Mouse (Mus musculus): ENCODE measurements at regions not wholly inside any gene's neighbourhood (a gene's known extent, or its start where the extent isn't known, plus 50 kb on each side); places are given as distances from the start of the nearest gene placed in this dataset.

DNA sequence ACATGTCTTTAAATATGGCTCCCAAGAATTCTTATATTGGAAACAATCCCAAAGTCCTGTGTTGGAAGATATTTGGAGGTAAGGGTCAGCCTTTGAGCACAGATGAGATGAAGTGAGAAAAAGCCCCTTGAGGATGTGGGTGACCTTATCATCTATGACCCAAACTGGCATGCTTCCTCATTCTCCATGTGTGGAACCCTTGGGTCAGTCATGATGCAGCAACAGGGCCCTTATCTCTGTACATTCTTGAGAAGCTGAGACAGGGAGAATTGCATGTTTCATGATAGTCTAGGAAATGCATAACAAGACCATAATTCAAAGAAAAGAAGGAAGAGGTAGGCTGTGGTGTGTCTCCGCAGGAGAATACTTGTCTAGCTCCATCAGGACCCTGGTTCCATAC is 621.8 kb upstream of the Adam5 start:
- TF ChIP-seq POLR2A (IDR thresholded peaks at IDR 0.05; ENCODE audit: borderline replicate concordance, extremely low read depth, low read depth, low read length) (no peak), CTCF (IDR thresholded peaks at IDR 0.05; ENCODE audit: insufficient read depth, low read length) (no peak)

Measured in lung, adult 2 months (tissue).